Mouse (Mus musculus) heart, postnatal 25 days (tissue): Measurements from ENCODE around the gene Tlr9. TPM values are rescaled to one million over a fixed set of nuclear protein-coding genes. Genes with fewer than 3 reads are reported as not detected.
A peak's percentile ranks its signal among the peaks of the same experiment; 100 is the strongest.

Experiments used
- DNase-seq: peaks from one replicate; pipeline ENCODE4 v3.0.0; 2022; ENCODE audit warnings: low spot score
- intact Hi-C: fragments of 180-260 bp; cut with DNase I; formaldehyde crosslinking; loops from one replicate; pipeline ENCODE4 v1.15.1; 2025
- total RNA-seq, 2 experiments: library from RNA; stranded (reverse); gene quantifications; 2 replicates each; pipeline ENCODE4 v1.2.3; 2021

Tlr9 gene
- under 1 TPM; 0.52 to 0.64 TPM for total RNA-seq

DNA sequence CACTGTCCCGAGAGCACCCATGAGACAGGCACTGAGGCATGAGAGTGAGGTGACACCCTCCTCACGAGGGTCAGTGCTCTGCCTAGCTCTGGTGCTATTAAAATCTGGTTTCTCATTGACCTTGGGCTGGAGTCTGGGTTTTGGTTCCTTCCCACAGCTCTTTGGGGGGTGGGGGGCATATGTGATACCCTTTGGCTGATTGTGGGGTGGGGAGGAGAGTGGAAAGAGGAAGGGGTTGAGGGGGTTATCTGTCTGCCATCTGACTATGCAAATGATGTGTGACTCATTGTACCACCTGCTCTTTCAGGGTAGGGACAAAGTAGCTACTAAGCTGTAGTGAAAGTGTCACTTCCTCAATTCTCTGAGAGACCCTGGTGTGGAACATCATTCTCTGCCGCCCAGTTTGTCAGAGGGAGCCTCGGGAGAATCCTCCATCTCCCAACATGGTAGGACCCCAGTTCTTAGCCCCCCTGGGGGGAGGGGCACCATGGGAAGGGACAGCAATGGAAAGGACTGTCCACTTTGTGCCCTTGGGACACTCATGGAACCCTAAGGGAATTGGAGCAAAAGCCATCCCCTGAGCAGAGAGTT, at the start of gene Tlr9:
TSS of gene Tlr9 (plus strand) at position 338 of the 591 bp plus-strand sequence.
- intact Hi-C loops, result no loop called here
- no peak for DNase-seq

DNA sequence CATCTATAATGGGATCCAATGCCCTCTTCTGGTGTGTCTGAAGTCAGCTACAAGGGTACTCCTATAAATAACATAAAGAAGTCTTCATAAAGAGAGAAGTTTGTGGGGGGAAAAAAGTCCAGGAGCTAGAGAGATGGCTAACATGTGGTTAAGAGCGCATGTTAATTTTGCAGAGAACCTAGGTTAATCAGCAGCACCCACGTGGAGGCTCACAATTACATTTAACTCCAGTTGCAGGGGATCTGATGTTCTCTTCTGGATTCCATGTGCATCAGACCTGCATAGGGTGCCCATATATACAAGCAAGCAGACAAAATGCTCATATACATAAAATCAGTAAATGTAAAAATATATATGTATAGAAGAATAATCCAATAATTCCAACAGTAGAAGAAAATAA, 49.0 kb upstream of the Tlr9 start:
- DNase-seq, result no peak
- intact Hi-C loops, result loop anchor here (10.0 kb wide), 1 partner anchor 261 kb away; the partner anchor contains the start of gene Acy1

DNA sequence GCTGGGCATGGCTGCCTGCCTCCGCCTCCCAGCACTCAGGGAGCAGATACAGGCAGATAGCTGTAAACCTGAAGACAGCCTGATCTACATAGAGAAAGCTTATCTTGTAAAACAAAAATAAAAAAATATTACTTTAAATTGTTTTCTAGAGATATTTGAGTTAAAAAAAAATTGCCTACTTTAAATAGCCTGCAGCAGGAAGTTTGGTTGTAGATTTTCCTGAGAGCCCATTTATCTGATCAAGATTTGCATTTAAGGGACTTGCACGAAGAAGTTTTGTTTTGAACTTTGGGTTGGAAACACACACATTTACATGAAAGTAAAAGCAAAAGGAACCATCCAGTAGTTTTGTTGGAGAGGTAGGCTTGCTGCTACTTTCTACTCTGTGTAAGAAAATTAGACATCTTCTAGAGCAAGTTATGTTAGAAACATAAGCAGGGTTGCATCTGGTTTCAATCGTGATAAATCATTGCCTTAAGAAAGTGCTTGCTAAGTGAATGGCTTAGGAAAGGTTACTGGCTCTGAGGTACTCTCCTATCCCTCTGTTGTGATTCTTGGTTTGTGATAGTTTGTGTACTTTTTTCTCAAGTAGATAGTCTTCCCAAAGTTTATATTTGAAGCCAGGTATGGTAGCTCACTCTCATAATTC, 46.7 kb upstream of the Tlr9 start:
- DNase-seq, result no peak
- intact Hi-C loops, result loop anchor here (10.0 kb wide), 1 partner anchor 259 kb away; the partner anchor contains the start of gene Acy1

DNA sequence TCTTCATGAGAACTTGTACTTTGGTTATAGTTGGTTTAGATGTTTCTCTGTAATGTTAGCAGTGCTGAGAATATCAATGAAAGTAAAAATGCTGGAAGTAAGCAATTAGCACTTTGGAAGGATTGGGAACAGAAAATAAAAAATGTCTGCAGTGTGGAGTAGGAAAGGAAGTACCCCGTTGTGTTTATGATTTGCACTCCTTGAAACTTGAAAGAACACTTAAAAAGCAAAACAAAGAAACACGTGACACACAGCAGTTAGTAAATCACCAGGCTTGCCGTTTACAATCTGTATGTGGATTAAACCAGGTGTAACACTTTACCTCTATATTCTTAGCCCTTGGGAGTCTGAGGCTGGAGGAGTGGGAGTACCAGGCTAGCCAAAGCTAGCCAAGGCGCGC, 45.6 kb upstream of the Tlr9 start:
- no peak for DNase-seq
- intact Hi-C loops, result loop anchor here (10.0 kb wide), 1 partner anchor 258 kb away; the partner anchor contains the start of gene Acy1

DNA sequence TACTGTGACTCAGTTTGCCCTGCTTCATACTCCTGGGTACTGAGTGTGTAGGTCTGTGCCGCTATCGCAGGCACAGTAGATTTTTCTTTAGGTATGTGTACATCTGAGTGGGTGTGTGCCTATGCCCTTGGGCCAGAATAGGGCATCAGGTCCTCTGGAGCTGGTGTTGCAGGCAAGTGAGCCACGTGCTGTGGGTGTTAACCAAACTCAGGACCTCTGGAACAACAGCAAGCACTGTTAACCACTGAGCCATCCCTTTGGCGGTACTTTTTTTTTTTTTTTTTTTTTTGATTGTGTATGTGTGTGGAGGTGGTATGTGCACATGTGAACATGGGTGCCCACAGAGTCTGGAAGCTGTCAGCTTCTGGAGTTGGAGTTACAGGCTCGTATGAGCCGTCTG, 44.6 kb upstream of the Tlr9 start:
- DNase-seq, result no peak
- intact Hi-C loops, result loop anchor here (10.0 kb wide), 1 partner anchor 257 kb away; the partner anchor contains the start of gene Acy1

DNA sequence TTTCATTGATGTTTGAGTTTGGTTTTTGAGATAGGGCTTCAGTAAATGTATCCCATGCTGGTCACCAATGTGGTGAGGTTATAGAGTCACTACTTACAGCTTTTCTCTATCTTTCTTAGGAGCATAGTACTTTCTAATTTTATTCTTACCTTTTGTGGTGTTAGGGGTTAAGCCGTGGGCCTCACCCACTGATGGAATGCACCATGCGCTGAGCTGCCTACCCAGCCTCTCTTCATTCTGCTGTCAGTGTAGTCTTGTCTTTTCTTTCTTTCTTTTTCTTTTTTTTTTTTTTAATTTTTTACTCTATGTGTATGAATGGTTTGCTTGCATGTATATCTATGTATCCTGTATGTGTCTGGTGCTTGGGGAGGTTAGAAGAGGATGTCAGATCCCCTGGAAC, 42.9 kb upstream of the Tlr9 start:
- intact Hi-C loops, result loop anchor here (10.0 kb wide), 1 partner anchor 255 kb away; the partner anchor contains the start of gene Acy1
- no peak for DNase-seq

DNA sequence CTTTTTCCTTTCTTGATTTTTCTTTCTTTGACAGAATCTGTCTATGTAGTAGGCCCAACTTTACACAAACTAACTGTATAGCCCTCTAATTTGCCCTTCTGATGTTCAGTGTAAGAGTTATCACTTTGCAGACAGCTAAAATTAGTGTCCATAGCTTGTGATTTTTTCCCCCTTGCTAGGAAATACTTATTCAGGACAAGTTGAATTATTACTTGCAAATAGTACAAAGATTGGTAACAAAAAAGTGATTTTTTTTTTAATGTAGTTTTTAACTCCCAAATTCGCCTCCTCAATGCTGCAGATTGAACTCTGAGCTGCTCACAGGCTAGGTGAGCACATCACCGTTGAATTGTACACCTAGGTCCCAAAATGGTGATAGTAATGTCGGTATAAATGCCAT, 42.4 kb upstream of the Tlr9 start:
- intact Hi-C loops, result loop anchor here (10.0 kb wide), 1 partner anchor 255 kb away; the partner anchor contains the start of gene Acy1
- no peak for DNase-seq

DNA sequence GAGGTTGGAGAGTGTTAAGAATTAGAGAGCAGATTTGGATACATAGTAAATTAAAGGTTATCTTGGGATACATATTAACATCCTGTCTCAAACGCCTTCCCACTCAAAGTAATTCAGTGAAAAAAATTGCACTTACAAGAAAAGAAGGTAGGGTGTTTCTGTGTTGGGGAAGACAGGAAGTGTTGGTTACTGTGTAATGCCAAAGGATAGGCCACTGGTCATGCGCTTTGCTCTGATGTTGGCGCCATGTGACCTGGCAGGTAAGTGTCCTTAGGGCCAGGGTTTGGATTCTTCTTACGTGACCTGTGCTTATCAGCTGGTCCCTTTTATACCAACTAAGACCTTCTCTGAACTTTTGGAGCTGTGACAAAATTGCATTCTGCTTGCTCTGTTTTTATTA, 40.3 kb upstream of the Tlr9 start:
- intact Hi-C loops, result no loop called here
- no peak for DNase-seq

DNA sequence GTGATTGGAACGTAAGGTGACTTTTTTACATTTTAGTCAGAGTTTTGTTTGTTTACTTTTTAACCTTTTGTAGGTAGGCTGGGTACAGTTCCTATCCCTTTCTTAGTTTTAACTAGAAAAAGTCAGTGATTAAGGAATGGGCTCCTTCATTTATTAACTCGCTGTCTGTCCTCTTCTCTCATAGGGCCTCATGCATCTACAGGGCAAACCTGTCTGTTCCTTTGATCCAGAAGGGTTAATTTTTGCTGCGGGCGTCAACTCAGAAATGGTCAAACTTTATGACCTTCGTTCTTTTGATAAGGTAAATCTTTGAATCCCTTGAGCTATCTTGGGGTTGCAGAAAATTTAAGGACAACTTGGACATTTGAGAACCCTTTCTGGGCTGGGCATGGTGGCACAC, 38.4 kb upstream of the Tlr9 start:
- DNase-seq, result no peak
- intact Hi-C loops, result no loop called here

DNA sequence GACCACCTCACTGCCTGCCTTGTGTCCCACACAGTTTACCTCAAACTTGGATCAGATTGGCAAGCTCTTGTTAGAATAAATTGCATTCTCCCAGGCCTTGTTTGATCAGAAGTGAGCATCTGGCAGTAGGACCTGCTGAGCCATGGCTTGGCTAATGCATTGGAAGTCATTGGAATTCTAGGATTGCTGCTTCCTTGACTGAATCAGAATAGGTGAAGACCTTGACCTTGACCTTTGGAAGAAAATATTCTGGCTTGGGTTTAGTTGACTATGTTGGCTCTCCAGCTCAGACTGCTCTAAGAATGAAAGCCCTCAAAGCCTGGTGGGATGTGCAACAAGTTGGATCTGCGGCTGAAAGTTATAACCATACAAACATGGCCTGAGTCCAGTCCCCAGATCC, 31.0 kb upstream of the Tlr9 start:
- no peak for DNase-seq
- intact Hi-C loops, result no loop called here

DNA sequence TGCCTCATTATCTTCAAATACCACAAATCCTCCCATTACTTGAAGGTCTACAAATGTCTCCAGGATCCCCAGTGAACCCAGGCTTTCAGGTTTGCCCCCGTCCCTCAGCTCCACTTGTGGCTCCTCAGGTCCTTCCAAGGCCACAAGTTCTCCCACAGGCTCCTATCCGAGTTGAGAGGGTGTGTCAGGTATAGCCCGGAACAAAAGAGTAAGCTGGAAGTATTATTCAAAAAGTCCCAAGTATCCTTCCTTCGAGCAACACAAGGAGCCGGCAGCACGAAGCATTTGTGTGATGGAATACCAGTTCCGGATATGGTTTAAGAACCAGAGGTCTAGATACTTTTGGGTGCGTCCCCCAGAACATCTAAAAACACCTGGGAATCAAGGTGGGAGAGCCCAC, 30.4 kb upstream of the Tlr9 start:
- intact Hi-C loops, result no loop called here
- DNase-seq, result no peak

DNA sequence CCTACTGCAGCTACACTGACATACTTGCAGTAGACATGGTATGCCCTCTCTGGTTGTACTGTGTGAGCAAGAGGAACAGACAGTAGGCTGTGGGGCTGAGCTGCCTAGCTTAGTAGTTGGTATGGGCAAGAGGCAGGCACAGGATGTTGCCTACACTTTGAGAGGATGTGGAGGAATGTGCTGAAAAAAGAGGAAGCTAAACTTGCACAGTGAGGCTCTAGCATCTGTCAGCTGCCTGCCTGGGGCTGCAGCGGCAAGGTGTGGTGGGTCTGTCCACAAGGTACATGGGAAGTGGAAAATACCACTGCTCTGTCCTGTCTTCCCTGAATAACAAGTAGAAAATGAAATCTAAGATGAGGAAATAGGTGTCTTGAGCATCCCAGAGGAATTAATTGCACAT, 29.4 kb upstream of the Tlr9 start:
- DNase-seq, result no peak
- intact Hi-C loops, result no loop called here

DNA sequence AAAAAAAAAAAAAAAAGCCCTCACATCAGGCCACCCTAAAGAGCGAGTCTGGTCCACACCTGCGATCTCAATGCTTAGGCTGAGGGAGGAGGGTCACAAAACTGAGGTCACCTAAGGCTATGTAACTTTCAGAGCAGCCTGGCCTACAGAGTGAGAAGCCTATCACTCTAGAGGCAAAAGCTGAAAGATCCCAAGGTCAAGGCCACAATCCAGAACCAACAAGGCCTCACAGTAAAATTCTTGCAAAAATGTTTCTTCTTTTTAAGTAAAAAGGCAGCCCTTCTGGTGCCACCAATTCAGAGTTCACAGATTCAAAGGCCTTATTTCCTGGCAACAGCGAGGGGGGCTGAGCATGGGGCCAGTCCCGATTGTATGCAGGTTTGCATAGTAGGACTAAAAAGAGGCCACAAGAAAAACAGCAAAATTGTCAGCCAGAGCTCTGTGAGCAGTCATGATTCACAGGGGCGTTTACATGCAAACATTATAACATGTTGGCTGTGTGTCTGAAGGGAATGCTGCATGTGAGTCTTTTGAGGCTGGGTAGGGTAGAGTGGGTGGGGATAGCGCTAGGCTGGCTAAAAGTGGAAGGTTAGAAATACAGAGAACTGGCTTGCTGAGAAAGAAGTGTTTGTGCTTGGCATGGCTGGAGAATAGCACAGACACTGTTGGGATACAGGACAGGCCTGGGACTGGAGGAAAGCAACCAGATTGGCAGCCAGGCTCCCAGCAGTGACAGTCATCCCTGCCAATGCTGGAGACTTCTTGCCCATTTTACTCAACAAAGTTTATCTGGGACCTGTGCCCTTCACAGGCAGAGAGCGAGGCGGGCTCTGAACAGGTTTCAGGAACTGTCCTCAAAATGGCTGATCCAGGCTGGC, 28.2 kb upstream of the Tlr9 start:
- intact Hi-C loops, result no loop called here
- no peak for DNase-seq

DNA sequence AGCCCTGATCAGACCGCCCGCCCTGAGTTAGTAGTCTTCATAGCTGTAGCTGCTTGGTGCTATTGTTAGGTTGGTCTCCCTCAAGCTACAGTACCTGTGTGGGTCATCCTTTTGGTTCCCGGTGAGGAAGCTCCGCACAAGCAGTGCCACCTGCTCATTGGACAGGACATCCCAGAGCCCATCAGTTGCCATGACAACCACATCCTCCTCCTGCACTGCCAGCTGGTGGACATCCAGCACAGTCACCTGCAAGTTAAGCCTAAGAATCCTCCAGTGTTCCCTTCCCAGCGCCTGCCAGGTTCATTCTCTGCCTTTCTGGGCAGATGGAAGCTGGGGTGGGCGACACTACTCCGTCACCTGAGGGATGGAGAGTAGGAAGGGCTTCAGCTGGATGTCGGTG, 26.7 kb upstream of the Tlr9 start:
- no peak for DNase-seq
- intact Hi-C loops, result no loop called here

DNA sequence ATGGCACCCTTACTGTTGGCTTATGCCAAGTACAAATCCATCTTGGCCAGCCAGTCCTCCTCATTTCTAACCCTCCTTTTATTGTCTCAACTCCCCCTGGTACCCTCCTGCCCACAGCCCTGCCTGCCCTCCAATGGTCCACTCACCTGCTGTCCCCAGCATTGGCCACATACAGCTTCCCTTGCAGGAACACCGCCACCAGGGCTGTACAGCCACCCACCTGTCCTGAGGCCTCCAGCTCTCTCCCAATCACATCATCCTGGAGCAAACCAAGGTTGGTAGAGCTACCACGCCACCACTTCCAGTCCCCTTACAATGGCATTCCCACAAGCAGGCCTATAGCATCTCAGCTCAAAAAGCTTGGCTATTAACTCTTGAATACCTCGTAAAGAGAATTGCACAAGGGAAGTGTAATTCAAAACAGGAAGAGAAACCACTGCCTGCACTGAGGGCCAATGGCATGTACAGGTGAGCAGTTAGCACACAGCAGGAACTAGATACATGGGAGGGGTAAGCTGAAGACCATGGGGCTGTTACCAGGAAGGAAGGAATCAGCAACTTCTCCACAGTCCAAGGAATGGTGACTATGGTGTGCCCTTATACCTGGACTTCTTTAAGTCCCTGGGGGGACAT, 25.2 kb upstream of the Tlr9 start:
- no peak for DNase-seq
- intact Hi-C loops, result no loop called here

DNA sequence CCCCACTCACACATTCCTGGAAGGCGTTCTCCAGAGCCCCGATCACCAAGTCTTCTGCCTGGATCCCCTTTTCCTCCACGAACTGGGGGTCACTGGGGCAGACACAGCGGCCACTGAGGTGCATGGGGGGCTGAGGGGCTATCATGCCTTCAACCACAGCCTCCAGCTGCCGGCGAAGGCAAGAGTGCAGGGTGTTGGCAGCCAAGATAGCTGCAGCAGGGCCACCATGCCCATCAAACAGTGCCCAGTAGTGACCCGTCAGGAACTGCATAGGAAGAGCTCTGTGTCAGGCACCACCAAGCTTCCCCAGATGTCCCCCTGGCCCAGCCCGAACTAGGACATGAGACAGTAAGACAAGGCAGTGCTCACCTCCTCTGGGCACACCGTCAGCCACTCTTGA, 24.7 kb upstream of the Tlr9 start:
- intact Hi-C loops, result loop anchor here (2.0 kb wide), 1 partner anchor 27 kb away; the partner anchor contains the start of gene Wdr82
- DNase-seq, result no peak

DNA sequence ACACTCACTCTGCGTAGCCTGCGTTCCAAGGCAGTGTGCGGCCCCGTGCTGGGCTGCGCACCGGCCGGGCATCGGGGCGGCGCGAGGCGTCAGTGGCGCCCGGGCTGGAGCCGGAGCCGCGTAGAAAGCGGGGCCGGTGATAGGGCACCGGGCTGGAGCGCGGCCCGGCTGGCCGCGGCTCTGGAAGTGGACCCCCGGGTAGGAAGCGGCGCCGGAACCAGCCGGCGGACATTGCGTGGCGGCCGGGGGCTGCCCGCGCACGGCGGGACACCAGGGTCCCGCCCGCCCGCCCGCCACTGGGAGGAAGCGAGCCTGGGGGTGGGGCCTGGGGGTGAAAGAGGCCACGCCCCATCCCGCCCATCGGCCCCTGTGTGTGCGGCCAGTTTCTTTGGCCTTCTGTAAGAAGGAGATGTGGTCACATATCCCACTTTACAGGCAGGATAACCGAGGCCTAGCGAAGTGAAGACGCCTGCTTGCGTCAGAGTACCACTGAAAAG, 23.4 kb upstream of the Tlr9 start:
- intact Hi-C loops, result loop anchor here (2.0 kb wide), 1 partner anchor 28 kb away; the partner anchor contains the start of gene Wdr82
- peak; percentile 71 for DNase-seq

DNA sequence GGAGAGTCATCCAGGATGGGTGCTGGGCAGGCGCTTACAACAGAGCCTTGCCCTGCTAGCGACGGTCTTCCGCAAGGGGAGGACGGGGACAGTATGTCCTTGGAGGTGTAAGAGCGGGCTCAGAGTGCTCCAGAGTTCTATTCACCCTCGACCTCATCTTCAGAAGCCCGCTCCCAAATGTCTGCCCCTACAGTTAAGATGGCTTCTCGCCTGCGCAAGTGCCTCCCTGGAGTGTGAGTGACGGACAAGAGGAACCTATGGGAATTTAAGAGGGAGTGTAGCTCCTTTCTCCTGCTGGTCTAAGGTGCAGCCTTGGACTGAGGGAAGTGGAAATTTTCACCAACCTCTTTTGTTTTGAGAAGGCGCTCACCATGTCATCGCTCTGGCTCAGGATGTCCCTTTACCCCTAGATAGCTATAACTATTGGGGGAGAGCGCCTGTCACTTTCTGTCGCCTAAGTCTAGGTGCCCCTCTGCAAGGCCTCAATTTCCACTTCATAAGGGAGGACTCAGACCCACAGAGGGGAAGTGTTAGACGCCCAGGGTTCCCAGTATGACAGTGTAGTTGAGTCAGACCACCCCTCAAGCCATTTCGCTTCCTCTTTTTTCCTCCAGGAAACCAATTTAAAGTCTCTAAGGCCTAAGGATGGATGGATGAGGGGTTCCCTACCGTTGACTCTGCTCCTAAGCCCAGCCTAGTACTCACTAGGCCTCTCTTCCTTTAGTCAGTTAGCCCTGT, 22.7 kb upstream of the Tlr9 start, which contains the start of gene Ppm1m:
TSS of gene Ppm1m (minus strand) at position 212 of the 738 bp plus-strand sequence.
- intact Hi-C loops, result loop anchor here (2.0 kb wide), 1 partner anchor 29 kb away; the partner anchor contains the start of gene Wdr82
- no peak for DNase-seq

DNA sequence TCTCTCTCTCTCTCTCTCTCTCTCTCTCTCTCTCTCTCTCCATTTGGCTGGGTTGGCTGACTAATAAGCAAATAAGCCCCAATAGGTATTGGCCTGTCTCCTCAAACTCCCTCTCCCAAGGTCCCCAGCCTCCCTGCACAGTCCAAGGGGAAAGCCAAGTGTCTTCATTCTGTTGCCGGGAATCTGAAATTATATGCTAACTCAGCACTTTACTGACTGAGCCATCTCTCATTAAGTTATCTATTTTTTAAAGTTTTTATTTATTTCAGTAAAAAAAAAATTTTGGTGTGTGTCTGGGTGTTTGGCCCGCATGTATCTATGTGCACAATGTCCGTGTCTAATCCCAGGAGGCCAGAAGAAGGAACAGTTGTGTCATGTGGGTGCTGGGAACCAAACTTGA, 20.5 kb upstream of the Tlr9 start:
- intact Hi-C loops, result no loop called here
- no peak for DNase-seq
